Mouse (Mus musculus) stomach, postnatal 0 days (tissue): Measurements from ENCODE around the gene Ep300. TPM values are rescaled to one million over a fixed set of nuclear protein-coding genes. Genes with fewer than 3 reads are reported as not detected.
"Not testable (repeated sequence)": the region's sequence is repeated elsewhere in the genome, so short reads cannot be mapped to it uniquely, and the experiment has no call there.

Source experiments
- ATAC-seq: fragments of 200-750 bp; cut with Nextera tagmentation; 2 replicates; pipeline ENCODE4 v1.8.0; 2017; ENCODE audit not compliant: low FRiP score, low TSS enrichment
- DNase-seq: peaks from one replicate; pipeline ENCODE4 v3.0.0-alpha.2; 2016; ENCODE audit warnings: low spot score
- H3K27ac ChIP-seq: fragments of 300-500 bp; sonication (generic); replicated peaks from 2 replicates; pipeline ENCODE4 v1.5.1; 2014; ENCODE audit warnings: mild to moderate bottlenecking, control low read depth
- H3K27me3 ChIP-seq: fragments of 300-500 bp; sonication (generic); 2 replicates; pipeline ENCODE4 v1.6.1; 2014; ENCODE audit warnings: low read length; ENCODE audit not compliant: control insufficient read depth, insufficient read depth
- H3K36me3 ChIP-seq: fragments of 300-500 bp; sonication (generic); 2 replicates; pipeline ENCODE4 v1.6.1; 2014; ENCODE audit warnings: low read length, mixed read lengths; ENCODE audit not compliant: control insufficient read depth, insufficient read depth
- H3K4me1 ChIP-seq: fragments of 300-500 bp; sonication (generic); replicated peaks from 2 replicates; pipeline ENCODE4 v1.6.1; 2014; ENCODE audit warnings: antibody characterized with exemption; ENCODE audit not compliant: control insufficient read depth, insufficient read depth
- H3K4me2 ChIP-seq: fragments of 300-500 bp; sonication (generic); replicated peaks from 2 replicates; pipeline ENCODE4 v1.6.1; 2014; ENCODE audit warnings: low read depth, mild to moderate bottlenecking, control low read depth, moderate library complexity
- H3K4me3 ChIP-seq: fragments of 300-500 bp; sonication (generic); 2 replicates; pipeline ENCODE4 v1.5.1; 2014; ENCODE audit warnings: low read depth, low read length, control low read depth
- H3K9ac ChIP-seq: fragments of 300-500 bp; sonication (generic); 2 replicates; pipeline ENCODE4 v1.6.1; 2014; ENCODE audit warnings: mild to moderate bottlenecking, low read length, control low read depth, mixed read lengths
- H3K9me3 ChIP-seq: fragments of 300-500 bp; sonication (generic); 2 replicates; pipeline ENCODE4 v1.6.1; 2016; ENCODE audit warnings: low read length; ENCODE audit not compliant: control insufficient read depth
- CTCF ChIP-seq: IDR thresholded peaks from 2 replicates; pipeline ENCODE4 v1.5.1; 2016; ENCODE audit warnings: antibody characterized with exemption, low read depth, mild to moderate bottlenecking, moderate library complexity
- EP300 ChIP-seq: optimal IDR thresholded peaks from 2 replicates; pipeline ENCODE3; 2016; ENCODE audit warnings: antibody characterized with exemption
- WGBS: fragments of 180-500 bp; shearing (Covaris S2); extraction: QIAGEN DNeasy Blood & Tissue Kit; methylation state at CpG from one replicate; pipeline ENCODE4 v1.1.7; 2014; 5-methylcytosine and 5-hydroxymethylcytosine counted together
- microRNA-seq: library from miRNA; unstranded; fragments of <30 nt; microRNA quantifications from one replicate; pipeline ENCODE4, GENCODE M21; 2016
- polyA plus RNA-seq: library from polyadenylated mRNA; unstranded; fragments of >200 nt; fragmentation: Nextera tagmentation; extraction: Ambion mirVana; gene quantifications from 2 replicates; pipeline ENCODE4 v1.2.1, GENCODE M21; 2015

Gene Ep300
- polyA plus RNA-seq, 1 experiment from 2014 or later, result 6.0 TPM

DNA sequence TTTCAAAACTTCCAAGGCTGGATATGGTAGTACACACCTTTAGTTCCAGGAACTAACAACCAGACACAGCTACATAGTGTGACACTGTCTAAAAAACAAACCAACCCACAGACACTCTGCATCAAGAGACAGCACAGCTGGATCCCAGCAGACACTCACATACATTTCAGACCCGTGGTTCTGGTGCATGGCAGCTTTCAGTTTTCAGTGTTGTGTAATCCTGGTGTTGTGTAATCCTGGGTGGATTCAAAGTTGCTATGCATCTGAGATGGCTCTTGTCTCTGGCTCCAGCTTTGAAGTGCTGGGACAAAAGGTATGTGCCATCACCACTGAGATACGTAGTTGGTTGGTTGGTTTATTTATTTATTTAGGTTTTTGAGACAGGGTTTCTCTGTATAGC is 113.4 kb downstream of the Ep300 start:
- TF ChIP-seq EP300 (no peak), CTCF (no peak)
- H3K27me3 ChIP-seq, result 0 out of 2 replicates have a peak, but pooled peaks cover 2% of the 10 kb centered on the region
- H3K36me3 ChIP-seq, result no peaks in the 10 kb centered on the region; the same call in 1 of the 2 replicates
- ATAC-seq (no peak), DNase-seq (no peak)
- H3K4me2 ChIP-seq, result no peak overlapping the region
- no peak overlapping the region for H3K4me3 ChIP-seq
- WGBS, result 55% methylated on average over 2 of the region's 2 CpGs
- no peaks in the 10 kb centered on the region for H3K9me3 ChIP-seq
- H3K27ac ChIP-seq, result no peak overlapping the region
- H3K4me1 ChIP-seq, result no peaks in the 10 kb centered on the region
- H3K9ac ChIP-seq, result no peak overlapping the region

DNA sequence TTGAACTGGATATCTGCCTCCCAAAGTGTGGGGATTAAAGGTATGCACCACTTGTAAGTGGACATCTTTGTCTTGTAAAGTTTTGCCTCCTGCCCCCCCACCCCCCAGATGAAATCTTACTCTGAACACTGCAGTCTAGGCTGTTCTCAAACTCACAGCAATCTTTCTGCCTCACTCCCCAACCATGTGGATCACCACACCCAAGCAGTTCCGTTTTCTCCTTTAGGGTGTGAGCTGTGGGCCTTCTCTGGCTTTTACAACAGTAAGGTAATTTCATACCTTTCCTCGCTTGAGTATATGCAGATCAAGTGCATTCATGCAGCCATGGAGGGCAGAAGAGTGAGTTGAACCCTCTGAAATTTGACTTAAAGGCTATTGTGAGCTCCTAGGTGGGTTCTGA is 115.0 kb downstream of the Ep300 start:
- TF ChIP-seq CTCF (no peak), EP300 (no peak)

DNA sequence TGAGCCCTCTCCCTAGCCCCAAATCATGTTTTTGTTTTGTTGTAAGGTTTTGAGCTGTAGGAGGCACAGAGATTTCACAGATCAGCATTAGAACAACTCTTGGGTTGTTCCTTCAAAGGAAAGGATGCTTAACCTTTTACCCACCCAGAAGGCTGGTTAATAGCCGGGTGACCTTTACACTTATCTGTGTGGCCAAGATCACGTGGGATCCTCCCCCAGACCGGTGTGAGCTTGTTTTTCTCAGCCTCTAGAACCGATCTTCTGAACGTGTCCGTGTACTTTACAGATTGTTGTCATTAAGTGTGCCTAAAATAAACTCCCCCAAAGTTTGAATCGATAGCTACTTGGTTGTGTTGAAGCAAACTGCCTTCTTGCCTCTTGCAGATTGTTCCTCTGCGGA is 115.5 kb downstream of the Ep300 start:
- WGBS, result 54% methylated on average over 8 of the region's 8 CpGs
- Histone ChIP-seq H3K27me3 (no peaks in the 10 kb centered on the region), H3K4me1 (no peaks in the 10 kb centered on the region), H3K9ac (no peak overlapping the region), H3K36me3 (peaks cover 10% of the 10 kb centered on the region), H3K4me2 (no peak overlapping the region), H3K27ac (no peak overlapping the region), H3K9me3 (no peaks in the 10 kb centered on the region), H3K4me3 (no peak overlapping the region)
- ATAC-seq, result no peak
- no peak for TF ChIP-seq EP300
- TF ChIP-seq CTCF, result no peak
- no peak for DNase-seq

More for the DNA sequence above, 115.0 kb downstream of the Ep300 start:
- WGBS, result 47% methylated on average over 2 of the region's 2 CpGs
- Histone ChIP-seq H3K4me2 (no peak overlapping the region), H3K4me1 (no peaks in the 10 kb centered on the region), H3K4me3 (no peak overlapping the region), H3K9me3 (no peaks in the 10 kb centered on the region), H3K27ac (no peak overlapping the region), H3K36me3 (peaks cover 6% of the 10 kb centered on the region), H3K9ac (no peak overlapping the region), H3K27me3 (no peaks in the 10 kb centered on the region)
- DNase-seq (no peak), ATAC-seq (no peak)

DNA sequence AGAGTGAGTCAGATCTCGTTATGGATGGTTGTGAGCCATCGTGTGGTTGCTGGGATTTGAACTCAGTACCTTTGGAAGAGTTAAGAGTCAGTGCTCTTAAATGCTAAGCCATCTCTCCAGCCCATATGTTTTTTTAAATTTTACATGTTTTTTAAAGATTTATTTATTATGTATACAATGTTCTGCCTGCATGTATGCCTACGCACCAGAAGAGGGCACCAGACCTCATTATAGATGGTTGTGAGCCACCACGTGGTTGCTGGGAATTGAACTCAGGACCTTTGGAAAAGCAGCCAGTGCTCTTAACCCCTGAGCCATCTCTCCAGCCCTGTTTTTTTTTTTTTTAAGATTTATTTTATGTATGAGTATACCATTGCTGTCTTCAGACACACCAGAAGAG is 116.2 kb downstream of the Ep300 start:
- not testable (repeated sequence) for H3K27ac ChIP-seq, DNase-seq, H3K9ac ChIP-seq, ATAC-seq, H3K9me3 ChIP-seq, H3K4me2 ChIP-seq, H3K4me3 ChIP-seq, H3K4me1 ChIP-seq, H3K27me3 ChIP-seq
- 79% methylated on average over 4 of the region's 4 CpGs for WGBS
- peaks cover 15% of the 10 kb centered on the region for H3K36me3 ChIP-seq
- peak; percentile 31 for TF ChIP-seq CTCF

Small RNA genes within 50 kb of the gene (microRNA-seq; reads per million reads assigned to microRNA genes)
- not detected for gene Gm23880

Other genes starting within 250 kb of the Ep300 start
- gene Slc25a17, start 224.5 kb upstream of the Ep300 start, polyA plus RNA-seq, result 84.6 and 85.1 TPM in 2 replicates
- 79.5 and 80.2 TPM in 2 replicates for gene St13, start 185.3 kb upstream of the Ep300 start, polyA plus RNA-seq
- gene Xpnpep3, start 185.2 kb upstream of the Ep300 start, polyA plus RNA-seq, result 3.7 and 4.1 TPM in 2 replicates
- 0.56 and 0.70 TPM in 2 replicates for gene Dnajb7, start 177.1 kb upstream of the Ep300 start, polyA plus RNA-seq
- gene Rbx1, start 119.1 kb upstream of the Ep300 start, polyA plus RNA-seq, result 451 and 460 TPM in 2 replicates
- 9.2 and 9.4 TPM in 2 replicates for gene L3mbtl2, start 78.5 kb downstream of the Ep300 start, polyA plus RNA-seq
- 2.4 and 2.9 TPM in 2 replicates for gene Chadl, start 111.9 kb downstream of the Ep300 start, polyA plus RNA-seq
- 9.1 and 11.1 TPM in 2 replicates for gene Zc3h7b, start 159.7 kb downstream of the Ep300 start, polyA plus RNA-seq
- 39.0 and 40.2 TPM in 2 replicates for gene Rangap1, start 160.2 kb downstream of the Ep300 start, polyA plus RNA-seq
- 17.1 and 21.2 TPM in 2 replicates for gene Tef, start 217.1 kb downstream of the Ep300 start, polyA plus RNA-seq